Mouse (Mus musculus) forelimb bud, embryonic 11.5 days (tissue): ENCODE results near the gene Arpc1b.
A peak's percentile ranks its signal among the peaks of the same experiment; 100 is the strongest.
"Not testable (repeated sequence)": the region's sequence is repeated elsewhere in the genome, so short reads cannot be mapped to it uniquely, and the experiment has no call there.

Source experiments
- DNase-seq: peaks from one replicate; pipeline ENCODE4 v3.0.0-alpha.2; 2012; ENCODE audit warnings: low read depth, low spot score

Gene Arpc1b

DNA sequence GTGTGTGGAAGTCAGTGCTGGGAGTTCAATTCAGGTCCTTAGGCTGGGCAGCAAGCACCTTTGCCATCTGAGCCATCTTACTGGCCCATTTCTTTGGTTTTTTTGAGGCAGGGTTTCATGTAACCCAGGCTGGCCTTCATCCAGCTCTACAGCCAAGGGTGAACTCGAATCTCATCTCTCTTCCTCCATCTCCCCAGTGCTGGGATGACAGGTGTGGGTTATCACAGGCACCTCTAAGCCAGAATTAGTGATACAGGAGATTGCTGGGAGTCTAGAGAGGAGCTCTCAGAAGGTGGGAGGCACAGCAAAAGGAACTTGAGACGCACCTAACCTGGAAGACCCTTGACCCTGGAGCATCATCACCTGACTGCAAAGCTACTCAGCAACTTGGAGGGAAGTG, 599 bp upstream of the Arpc1b start:
- DNase-seq = no peak

DNA sequence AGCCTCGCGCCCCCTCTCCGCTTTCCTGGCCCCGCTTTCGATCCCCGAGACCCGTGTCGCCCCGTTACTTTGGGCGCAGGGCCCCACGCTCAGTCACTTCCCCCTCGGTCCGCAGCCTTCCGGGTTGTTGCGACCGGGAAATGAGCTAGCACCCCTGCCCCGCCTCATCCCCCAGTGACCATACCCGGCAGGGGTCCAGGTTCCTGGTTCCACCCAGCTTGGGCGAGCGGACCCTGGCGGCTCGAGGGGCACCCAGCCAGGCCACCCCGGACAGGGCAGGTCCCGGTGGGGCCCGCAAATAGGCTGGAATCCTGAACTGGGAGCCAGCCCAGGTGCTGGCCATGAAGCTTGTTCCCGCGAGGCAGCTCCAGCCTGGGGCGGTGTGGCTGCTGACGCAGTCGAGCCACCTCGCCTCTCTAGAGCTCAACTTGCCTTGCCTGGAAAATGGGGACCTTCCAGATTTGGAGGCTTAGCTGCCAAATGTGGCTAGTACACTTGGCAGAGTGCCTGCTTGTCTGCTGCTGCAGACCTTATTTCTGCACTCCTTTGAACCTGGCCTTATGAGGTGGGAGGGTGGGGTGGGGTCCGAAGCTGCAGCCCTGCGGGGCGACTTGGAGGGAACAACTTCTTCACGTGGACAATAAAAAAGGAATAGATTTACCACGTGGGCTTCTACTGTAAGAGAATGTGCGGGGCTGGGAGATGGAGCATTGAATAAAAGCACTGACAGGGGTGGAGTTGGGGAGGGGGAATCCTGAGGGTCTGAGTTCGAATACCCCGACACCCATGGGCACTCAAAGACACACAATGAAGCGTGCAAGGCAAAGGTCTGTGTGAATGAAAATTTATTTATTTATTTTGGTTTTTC, 825 bp downstream of the Arpc1b start:
- DNase-seq = no peak

DNA sequence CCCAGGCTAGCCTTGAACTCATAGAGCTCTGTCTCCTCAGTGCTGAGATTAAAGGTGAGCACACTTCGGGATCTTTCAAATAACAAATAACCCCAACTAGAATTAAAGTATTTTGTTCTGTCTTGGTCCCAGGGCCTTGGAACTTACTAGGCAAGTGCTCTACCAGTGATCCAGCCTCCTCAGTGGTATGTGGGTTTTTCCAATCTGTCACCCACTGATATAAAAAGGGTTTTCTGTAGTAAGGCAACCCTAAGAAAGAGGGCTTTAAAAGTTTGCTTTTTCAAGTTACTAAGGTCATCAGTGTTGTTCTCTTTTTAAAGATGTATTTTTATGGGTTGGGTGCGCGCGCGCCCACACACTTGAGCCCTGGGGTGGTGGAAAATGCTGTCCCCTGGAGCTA, 1.7 kb downstream of the Arpc1b start:
- no peak for DNase-seq

DNA sequence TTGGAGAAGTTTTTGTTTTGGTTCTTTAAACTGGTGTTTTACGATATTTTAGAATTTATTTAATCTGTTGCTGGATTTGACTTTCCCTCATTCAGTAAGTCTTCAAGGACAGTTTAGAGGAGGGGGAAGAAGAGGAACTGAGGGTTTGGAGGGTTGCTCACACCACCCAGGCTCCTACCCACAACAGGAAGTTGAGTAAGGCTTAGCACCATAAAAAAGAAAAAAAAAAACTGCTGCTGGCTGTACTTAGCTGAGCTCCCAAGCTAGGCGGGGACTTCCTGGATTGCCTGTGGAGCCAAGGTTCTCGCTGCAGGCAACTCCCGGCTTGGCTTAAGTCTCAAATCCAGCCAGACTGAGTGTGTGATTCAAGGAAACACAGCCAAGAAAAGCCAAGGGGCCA, 2.3 kb downstream of the Arpc1b start:
- DNase-seq = no peak

DNA sequence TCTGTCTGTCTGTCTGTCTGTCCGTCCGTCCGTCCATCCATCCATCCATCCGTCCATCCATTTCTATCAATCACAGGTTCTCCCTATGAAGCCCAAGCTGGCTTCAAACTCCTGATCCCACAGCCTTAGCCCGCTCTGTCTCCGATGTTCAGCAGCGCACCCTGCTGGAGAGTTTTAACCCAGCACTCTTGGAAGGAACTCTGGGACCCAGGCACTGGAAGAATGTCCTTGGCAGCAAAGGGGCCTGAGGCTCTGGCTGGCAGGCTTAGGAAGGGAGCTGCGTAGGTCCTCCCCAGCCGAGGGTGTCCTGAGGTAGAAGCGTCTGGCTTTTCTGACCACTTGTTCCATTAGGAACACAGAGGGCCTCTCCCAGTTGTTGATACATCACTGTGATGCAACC, 2.9 kb downstream of the Arpc1b start:
- DNase-seq = peak; percentile 66

DNA sequence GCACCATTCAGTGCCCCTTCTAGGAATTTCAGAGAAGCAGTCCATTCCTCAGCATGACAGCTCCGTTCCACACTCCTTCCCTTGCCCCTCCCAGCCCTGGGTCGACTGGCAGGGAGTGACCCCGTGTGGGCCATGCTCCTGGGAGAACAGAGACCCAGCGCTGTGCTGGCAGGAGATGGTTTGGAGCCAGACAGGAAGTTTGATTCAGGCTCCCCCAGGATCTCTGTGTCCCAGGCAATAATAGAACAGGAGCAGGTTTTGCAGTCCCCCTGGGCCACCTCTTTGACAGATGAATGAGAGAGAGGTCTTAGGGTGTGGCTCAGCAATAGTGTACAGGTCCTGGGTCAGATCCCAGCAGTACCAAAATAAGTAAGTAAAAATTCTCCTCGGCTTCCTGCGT, 4.0 kb downstream of the Arpc1b start:
- DNase-seq = no peak

DNA sequence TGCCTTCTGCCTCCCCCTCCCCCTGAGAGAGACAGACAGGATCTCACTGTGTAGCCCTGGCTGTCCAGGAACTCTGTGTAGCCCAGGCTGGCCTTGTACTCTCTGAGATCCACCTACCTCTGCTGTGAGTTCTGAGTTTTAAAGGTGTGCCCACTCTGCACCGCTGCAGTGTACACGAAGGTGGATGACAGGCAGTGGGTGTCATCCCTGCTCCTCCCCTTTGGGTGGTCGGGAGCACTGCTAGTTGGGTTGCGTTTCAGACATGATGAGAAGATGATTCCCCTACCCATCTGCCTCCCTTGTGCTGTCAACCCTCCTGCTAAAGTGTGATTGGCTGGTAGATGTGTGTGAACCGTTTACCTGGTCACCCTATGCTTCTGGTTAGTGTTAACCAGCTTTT, 4.4 kb downstream of the Arpc1b start:
- no peak for DNase-seq

DNA sequence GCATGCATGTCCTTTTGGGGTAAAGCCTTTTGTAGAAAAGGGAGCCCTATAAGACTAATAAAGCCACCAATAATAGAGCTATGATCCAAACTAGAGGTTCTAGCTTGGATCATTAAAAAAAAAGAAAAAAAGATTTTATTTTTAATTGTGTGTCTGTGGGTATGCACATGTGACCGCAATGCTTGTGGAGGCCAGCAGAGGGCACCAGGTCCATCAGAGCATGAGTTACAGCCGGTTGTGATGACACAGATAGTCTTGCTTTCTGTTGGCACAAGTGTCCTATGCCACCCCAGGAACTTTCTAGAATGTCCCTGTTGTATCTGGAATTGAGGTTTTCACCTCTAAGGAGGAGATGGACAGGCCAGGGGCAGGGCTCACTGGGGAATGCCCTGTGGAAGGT, 5.4 kb downstream of the Arpc1b start:
- DNase-seq = no peak

DNA sequence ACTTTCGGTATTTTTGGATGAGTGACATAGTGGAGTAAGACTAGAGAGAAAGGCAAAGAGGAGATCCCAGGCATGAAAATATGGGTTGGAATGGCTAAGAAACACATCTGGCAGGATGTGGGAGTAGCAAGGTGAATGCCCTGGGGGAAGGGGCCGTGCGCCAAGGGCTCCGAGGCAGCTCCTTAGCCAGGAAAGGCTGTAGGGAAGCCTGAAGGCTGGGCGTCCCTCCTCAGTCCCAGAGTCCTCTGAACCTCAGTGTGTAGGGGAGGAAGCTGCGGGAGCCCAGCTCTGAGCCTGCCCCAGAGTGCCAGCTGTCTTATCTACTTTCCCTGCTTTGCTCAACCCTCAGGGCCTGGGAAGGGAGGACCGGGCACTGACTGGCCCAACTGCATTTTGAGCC, 6.9 kb downstream of the Arpc1b start:
- no peak for DNase-seq

DNA sequence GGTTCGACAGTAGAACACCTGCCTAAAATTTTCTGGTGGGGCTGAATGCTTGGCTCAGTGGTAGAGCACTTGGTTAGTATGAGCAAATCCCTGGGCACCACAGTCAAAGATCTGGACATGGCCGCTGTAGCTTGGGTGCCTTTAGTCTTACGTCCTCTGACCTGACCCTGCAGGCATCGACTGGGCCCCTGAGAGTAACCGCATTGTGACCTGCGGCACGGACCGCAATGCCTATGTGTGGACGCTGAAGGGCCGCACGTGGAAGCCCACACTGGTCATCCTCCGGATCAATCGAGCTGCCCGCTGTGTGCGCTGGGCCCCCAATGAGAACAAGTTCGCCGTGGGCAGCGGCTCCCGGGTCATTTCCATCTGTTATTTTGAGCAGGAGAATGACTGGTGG, 9.4 kb downstream of the Arpc1b start:
- DNase-seq = no peak

DNA sequence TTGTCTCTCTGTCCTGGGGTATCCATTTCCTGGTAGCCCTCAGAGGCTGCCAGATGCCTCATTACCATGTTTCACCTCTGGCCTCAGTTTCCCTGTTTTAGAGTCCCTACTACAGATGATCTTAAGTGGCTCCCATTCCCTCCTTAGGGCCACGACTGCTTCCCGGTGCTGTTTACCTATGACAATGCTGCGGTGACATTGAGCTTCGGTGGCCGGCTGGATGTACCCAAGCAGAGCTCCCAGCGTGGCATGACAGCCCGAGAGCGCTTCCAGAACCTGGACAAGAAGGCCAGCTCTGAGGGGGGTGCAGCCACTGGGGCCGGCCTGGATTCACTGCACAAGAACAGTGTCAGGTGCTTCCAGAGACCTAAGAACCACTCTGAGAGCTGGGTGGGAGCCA, 12.6 kb downstream of the Arpc1b start:
- DNase-seq = no peak

DNA sequence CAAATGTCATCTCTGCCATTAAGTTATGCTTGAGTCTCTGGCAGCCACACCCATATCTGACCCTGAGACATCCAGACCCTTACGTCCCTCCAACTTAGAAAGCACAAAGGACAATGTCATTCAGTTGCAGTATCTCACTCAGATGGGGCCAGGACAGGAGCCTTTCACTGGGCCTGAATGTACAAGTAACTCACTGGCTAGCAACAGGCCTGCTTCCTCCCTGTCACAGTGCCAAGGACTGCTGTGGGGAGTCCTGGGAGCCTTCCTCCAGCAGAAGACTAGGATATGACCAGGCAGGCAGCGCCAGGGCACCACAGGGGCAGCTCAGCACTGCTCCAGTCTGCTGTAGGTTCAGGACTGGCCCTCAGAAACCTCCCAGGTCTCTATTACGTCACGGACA, 15.1 kb downstream of the Arpc1b start:
- no peak for DNase-seq

DNA sequence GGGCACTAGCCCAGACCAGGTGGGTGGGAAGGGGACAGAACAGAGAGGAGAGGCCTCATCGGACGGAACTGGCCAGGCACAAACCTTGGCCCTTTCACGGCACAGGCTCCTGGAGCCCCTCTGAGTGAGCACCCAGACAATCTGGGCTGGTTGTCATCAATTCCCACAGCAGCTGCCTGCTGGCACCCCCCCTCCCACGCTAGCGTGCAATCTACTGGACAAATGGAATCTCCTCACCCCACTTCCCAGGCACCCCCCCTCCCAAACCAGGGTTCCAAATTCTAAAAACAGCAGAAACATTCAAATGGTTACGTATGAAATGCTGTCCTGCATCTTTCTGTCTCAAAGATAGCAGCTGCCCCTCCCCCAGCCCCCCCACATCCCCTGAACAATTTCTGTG, 15.8 kb downstream of the Arpc1b start:
- not testable (repeated sequence) for DNase-seq

DNA sequence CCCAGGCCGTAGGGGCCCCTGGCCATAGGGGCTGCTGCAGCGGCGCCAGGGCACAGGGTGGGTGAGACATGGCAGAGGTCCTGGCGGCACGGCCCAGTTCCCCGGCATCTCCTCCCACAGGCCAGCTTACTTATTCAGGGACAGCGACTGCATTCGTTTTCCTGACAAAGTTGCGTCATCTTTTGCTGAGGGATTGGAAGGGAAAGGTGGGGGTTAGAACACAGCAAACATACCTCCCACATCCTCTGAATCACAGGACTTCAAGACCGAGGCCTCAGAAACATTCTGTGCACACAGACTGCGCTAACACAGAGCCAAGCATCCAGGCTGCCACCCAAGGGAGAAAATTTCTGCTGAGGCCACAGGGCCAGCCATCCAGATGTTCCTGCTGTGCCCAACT, 16.2 kb downstream of the Arpc1b start:
- DNase-seq = no peak

DNA sequence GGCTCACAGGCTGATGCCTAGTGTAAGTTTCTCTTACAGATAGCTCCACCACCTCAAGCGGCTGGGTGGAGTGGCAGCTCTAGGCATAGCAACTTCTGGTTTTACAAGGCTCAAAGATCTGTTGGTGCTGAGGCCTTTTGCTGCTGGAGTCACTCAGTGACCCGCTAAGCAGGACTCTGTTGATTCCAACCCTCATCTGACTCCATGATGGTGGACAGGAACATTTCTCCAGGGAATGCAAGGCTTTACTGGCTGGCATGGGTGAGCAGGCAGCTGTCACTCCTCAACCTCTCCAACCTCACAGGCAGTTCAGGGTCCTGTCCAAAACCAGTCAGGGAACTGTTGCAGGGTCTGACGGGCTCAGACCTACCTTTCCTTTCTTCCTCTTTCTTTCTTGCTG, 17.0 kb downstream of the Arpc1b start:
- DNase-seq = no peak

DNA sequence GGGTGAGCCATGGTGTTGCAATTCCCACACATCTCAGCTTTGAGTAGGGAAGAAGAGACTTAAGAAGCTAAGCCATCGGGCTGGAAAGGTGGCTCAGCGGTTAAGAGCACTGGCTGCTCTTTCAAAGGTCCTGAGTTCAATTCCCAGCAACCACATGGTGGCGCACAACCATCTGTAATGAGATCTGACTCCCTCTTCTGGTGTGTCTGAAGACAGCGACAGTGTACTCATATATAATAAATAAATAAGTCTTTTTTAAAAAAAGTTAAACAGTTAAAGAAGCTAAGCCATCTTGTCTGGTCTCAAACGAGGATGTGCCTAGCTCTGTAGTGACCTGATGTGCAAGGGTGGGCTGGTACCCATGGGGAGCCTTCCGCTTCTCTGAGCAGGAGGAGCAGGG, 19.3 kb downstream of the Arpc1b start:
- DNase-seq = not testable (repeated sequence)

DNA sequence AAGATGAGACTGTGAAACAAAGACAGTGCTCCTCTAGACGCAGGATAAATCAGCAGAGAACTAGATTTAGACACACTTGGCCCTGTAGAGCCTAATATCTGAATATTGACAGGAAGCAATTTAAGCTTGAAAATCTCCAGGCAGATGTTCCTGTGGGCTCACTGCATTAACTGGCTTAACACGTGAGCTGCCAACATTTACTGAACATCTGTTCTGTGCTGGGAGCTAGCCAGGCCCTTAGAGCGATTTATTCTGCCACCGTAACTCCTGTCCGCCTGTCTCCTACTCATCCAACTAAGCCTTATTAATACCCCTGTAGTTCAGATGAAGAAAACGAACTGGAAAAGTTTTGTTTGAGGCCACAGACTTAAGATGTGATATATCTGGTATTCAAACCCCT, 24.8 kb downstream of the Arpc1b start:
- DNase-seq = no peak

DNA sequence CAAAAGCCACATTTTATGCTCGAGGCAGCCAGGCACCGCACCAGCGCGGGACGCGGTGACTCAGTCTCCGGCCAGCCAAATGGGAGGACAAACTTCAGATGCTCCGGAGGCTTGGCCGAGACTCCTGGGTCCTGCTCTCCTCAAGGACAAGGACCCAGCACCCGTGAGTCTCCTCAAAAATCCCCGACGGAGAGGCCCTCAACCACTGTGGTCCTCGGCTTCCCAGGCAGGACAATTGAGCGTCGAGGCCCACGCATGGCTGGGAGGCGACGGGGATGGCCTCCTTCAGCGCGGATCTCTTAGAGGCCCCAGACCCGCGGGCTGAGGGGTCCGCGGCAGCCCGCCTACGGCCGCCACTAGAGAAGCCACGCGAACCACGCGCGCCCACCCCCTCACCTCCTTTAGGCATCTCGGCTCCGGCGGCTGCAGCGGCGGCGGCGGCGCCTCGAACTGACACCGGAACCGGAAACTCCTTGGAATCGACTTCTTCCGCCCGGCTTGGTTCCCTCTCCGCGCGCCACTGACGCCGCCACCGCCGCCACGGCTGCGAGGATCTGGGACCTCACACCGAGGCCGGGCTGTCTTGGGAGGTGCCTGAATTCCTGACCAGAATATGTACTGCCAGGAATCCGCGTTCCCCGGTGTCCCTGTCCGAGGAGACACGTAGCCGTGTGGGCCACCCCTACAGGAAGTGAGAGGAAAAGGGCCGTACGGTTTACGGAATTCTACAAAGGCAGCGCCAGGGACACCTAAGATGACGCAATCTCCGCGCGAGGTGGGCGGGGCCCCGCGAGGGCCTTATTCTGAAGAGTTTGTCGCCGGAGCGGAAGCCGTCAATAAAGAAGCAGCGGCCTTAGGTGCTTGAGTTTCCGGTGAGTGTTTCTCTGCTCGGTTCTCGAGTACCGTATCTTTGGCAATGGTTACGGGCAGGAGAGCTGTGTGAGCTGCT, 25.8 kb downstream of the Arpc1b start, which contains the start of the genes Pdap1 and Bud31:
Gene Pdap1, minus strand, starts transcription at position 668 of the 949 bp plus-strand sequence.
Gene Bud31, plus strand, starts transcription at position 792 of the 949 bp plus-strand sequence.
- peak; percentile 90 for DNase-seq

DNA sequence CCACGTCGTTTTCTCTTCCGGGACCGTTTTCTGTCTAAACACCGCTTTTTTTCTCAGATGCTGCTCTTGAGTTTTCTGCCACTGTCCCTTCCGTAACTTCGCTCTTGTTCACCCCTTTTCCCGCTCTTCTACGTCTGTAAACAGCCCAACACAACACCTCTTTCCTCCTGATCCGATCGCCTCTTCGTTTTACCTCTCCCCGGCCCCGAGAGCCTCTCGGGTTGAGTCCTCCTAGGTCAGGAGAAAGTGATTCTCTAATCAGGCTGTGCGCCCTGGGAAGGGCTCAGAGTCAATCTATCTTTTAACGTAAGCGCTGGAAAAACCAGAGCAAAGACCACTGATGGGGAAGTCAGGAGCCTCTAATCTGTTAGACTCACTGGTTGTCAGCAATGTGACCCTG, 26.6 kb downstream of the Arpc1b start:
- DNase-seq = no peak

DNA sequence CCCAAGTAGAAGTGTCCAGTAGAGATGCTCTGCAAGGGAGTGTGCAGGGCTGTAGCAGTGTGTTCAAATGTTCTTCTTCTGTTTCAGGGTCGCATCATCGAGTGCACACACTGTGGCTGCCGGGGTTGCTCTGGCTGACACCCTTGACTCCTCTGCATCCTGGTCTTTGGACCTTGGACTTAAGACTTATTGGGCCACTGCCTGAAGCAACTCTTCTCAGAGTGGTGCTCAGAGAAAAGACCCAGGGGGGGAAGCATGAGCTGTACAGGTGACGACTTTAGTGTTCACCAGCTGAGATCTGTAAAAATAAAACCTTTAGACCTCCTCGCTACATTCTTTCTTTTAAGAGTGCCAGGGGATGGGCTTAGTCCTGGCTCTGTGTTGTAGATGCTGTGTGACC, 33.7 kb downstream of the Arpc1b start:
- DNase-seq = no peak

DNA sequence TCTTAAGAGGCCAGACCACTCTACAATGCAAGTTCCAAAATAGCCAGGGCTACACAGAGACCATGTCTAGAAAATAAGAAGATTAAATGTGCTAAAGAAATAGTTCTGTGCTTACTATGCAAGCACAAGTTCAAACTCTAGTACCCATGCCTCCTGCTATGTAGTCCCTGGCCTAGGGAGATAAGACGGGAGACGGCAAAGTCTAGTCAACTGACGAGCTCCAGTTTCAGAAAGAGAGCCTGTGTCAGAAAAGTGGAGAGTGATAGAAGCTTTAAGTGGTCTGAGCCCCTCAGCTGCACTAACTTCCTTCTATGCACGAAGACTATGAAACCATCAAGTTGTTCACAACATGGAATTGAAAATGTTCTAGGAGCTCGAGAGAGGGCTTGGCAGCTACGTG, 35.3 kb downstream of the Arpc1b start:
- no peak for DNase-seq

DNA sequence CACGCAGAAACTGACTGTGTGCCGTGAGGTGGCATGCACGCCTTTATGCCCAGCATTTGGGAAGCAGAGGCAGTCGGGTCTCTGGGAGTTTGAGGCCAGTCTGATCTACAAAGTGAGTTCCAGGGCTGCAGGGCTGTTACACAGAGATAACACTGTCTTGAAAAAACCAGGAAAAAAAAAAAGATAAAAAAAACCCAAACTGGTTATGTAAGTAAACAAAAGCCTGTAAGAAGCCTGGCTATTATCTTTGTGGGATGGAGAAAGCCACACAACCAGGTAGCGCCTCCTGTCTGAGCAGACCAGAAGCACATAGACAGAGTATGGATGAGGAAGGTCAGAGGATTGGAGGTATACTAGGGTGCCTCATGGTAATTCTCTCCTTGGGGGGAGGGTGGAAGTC, 38.7 kb downstream of the Arpc1b start:
- DNase-seq = no peak

DNA sequence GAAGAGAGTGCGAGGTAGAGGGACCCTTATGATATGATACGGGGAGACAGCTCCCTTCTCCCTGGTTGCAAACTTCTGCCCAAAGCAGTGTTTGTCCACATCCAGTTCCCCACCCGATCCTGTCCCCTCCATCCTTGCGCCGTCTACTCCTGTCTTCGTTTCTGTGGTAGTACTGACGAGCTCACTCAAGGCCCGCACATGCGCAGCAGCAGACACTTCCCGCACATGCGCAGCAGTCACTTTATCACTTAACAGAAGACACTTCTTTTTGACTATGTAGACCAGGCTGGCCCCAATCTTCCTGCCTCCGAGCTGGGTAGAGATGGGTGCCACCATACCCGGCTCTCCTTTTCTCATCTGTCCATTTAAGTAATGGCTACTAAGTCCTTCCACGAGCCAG, 47.3 kb downstream of the Arpc1b start:
- DNase-seq = no peak
